Mouse (Mus musculus) megakaryocyte, embryonic 14.5 days (primary cell): ENCODE results near the gene Fbxo28. TPM values are rescaled to one million over a fixed set of nuclear protein-coding genes. Genes with fewer than 3 reads are reported as not detected.

Source experiments
- H3K27me3 ChIP-seq: replicated peaks from 2 replicates; pipeline ENCODE3; 2012; ENCODE audit warnings: inconsistent platforms
- H3K36me3 ChIP-seq: replicated peaks from 2 replicates; pipeline ENCODE3; 2012; ENCODE audit warnings: low read length, inconsistent platforms, mixed read lengths
- H3K4me1 ChIP-seq: 2 replicates; pipeline ENCODE4 v1.6.1; 2012; ENCODE audit warnings: inconsistent platforms
- H3K4me3 ChIP-seq: replicated peaks from 2 replicates; pipeline ENCODE3; 2012; ENCODE audit warnings: moderate library complexity, mild to moderate bottlenecking, inconsistent platforms
- H3K9me3 ChIP-seq: 2 replicates; pipeline ENCODE4 v1.6.1; 2012; ENCODE audit warnings: inconsistent platforms
- FLI1 ChIP-seq: IDR thresholded peaks from 2 replicates; pipeline ENCODE4 v1.6.1; 2012; ENCODE audit warnings: low read length, inconsistent platforms, mixed read lengths
- GATA1 ChIP-seq: IDR thresholded peaks from 3 replicates; pipeline ENCODE4 v1.6.1; 2012; ENCODE audit warnings: mixed read lengths, low read length, inconsistent platforms, borderline replicate concordance
- polyA plus RNA-seq: library from polyadenylated mRNA; stranded (reverse); fragments of >175 nt; gene quantifications from 2 replicates; pipeline ENCODE4 v1.2.3, GENCODE M21; 2012; ENCODE audit warnings: low replicate concordance; ENCODE audit not compliant: insufficient read depth

Gene Fbxo28
- polyA plus RNA-seq, 1 experiment, result 9.9 TPM

DNA sequence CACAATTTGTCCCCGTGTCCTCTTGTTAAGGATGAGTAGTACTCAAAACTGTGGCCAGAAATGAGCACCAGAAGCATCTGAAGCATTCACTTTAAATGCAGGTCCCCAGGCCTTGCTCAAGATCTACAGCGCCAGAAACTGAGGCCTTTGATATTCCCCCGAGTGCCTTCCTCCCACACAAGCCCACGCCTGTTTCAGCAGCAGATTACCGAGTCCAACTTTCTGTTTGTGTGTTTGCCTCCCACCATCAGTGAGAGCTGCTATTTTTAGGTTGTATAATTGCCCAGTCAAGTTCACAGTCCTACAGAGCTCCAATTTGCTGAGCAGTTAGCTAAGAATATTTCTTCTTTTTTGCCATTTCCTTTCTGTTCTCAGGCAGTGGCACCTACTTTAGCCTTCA, 5.1 kb upstream of the Fbxo28 start:
- H3K9me3 ChIP-seq, result peaks cover 16% of the 10 kb centered on the region

DNA sequence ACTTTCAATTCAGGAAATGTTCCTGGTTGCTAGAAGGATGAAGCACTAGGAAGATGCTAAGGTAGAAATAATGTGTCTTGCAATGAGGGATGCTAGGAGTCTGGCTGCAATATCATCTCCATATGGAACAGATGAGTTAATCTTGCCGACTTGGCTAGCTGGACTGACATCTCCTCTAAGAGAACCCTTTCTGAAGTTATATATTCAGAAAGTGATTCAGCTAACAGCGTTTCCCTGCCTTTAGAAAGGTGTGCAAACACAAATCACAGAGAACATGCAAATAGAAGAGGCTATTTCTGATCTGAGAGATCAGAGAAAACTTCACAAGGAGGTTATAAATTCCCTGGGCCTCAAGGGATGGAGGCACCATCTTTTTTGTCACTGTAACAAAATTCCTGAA, 4.4 kb upstream of the Fbxo28 start:
- TF ChIP-seq FLI1 (no peak), GATA1 (no peak)
- Histone ChIP-seq H3K9me3 (peaks cover 16% of the 10 kb centered on the region), H3K4me3 (no peak overlapping the region), H3K4me1 (peaks cover 32% of the 10 kb centered on the region), H3K36me3 (no peaks in the 10 kb centered on the region), H3K27me3 (peaks cover 8% of the 10 kb centered on the region)

More for the DNA sequence above, 5.1 kb upstream of the Fbxo28 start:
- Histone ChIP-seq H3K4me3 (no peak overlapping the region), H3K36me3 (no peaks in the 10 kb centered on the region), H3K27me3 (peaks cover 8% of the 10 kb centered on the region), H3K4me1 (peaks cover 32% of the 10 kb centered on the region)
- TF ChIP-seq GATA1 (no peak), FLI1 (no peak)

DNA sequence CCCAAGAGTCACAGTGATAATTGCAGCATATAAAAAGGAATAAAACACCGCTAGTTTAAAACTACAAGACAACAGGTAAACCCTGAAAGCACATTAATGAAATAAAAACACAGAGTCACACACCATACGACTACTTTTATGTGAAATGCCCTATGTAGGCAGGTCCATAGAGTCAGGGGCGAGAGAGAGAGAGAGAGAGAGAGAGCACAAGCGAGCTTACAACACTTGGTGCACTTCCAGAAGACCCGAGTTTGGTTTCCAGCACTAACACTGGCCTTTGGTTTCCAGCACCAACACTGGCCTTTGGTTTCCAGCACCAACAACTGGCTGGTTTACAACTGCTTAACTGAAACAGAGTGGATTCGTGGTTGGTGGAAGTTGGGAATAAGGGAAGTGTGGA, 564 bp upstream of the Fbxo28 start:
- H3K4me3 ChIP-seq, result peak overlapping the region; percentile 99
- TF ChIP-seq GATA1, result no peak
- TF ChIP-seq FLI1, result no peak

DNA sequence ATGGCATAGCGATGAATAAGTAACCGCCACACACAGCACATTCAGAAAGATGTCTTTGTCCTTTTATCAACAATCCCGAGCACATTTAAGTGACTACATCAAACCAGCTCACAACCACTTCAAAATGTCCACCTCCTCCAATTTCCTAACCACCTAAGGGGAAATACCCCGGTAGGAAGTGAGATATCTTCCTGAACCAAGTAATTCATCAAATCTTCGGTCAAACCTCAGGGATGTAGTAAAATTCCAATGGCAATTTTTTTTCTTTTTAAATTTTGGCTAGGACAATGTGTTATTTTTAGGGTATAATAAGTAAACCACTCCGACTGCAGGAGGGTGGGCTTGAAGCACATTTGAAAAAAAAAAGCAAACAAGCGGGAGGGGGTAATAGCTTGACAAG, 1.1 kb downstream of the Fbxo28 start:
- TF ChIP-seq FLI1 (no peak), GATA1 (no peak)
- Histone ChIP-seq H3K4me1 (peaks cover 53% of the 10 kb centered on the region), H3K4me3 (peak overlapping the region; percentile 99), H3K9me3 (no peaks in the 10 kb centered on the region), H3K27me3 (no peaks in the 10 kb centered on the region), H3K36me3 (peaks cover 7% of the 10 kb centered on the region)

More for the DNA sequence above, 564 bp upstream of the Fbxo28 start:
- peaks cover 48% of the 10 kb centered on the region for H3K4me1 ChIP-seq
- H3K36me3 ChIP-seq, result peaks cover 7% of the 10 kb centered on the region
- no peaks in the 10 kb centered on the region for H3K27me3 ChIP-seq
- no peaks in the 10 kb centered on the region for H3K9me3 ChIP-seq

DNA sequence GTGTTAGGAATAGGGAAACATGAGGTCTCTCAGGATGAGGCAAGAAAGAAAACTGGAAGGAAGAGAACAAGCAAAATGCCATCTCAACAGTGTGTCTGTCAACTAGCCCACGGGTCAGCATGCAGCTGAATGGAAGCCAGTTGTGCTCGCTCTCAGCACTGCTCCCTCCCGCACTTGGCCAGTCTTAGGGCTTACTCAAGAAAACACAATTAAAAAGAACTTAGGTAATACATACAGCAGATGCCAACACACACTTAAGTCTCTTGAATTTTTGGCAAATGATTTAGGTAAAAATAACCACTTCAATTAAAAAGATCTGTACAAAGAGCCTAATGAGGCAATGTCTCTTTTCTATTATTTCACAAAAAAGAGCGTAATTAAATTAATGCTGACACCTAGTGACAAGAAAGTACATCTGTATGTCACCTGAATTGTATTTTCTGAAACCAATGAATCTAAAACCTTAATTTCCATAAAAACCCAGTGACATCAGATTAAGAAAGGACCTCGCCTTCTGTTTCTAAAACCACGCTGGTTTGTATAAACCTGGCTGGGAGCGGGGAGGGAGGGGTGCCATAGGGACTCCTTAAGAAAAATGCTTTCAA, 2.4 kb downstream of the Fbxo28 start:
- no peak for TF ChIP-seq FLI1
- TF ChIP-seq GATA1, result no peak

DNA sequence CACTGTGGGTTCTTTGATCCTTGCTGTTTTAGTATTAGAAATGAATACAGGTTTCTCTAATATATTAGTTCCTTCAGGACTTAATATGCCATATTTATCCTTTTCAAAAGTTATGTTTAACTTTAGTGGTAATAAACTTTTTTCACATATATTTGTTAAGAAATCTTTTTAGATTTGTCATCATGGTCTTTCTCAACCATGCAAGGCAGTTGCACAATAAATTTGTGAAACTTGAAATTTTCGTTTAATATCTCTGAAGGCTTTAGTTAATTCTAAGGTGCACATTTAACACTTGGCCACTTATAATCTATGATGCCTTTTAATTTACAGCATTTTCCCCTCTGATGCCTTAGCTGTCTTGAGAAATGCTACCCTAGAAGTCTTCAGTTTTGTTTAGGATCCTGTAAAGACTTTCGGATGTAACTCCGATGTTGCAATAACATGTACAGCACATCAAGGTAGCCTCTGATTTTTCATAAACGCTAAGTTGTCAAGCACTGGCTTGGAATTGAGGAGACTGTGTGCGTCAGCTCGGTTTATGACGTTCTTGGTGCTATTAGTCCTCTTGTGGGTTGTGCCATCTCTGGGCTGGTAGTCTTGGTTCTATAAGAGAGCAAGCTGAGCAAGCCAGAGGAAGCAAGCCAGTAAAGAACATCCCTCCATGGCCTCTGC, 7.5 kb downstream of the Fbxo28 start:
- Histone ChIP-seq H3K27me3 (no peaks in the 10 kb centered on the region), H3K4me1 (peaks cover 67% of the 10 kb centered on the region), H3K9me3 (no peaks in the 10 kb centered on the region), H3K4me3 (no peak overlapping the region), H3K36me3 (peaks cover 35% of the 10 kb centered on the region)
- no peak for TF ChIP-seq FLI1
- no peak for TF ChIP-seq GATA1

More for the DNA sequence above, 2.4 kb downstream of the Fbxo28 start:
- Histone ChIP-seq H3K27me3 (no peaks in the 10 kb centered on the region), H3K4me3 (no peak overlapping the region), H3K9me3 (no peaks in the 10 kb centered on the region), H3K36me3 (peaks cover 7% of the 10 kb centered on the region), H3K4me1 (peaks cover 64% of the 10 kb centered on the region)

DNA sequence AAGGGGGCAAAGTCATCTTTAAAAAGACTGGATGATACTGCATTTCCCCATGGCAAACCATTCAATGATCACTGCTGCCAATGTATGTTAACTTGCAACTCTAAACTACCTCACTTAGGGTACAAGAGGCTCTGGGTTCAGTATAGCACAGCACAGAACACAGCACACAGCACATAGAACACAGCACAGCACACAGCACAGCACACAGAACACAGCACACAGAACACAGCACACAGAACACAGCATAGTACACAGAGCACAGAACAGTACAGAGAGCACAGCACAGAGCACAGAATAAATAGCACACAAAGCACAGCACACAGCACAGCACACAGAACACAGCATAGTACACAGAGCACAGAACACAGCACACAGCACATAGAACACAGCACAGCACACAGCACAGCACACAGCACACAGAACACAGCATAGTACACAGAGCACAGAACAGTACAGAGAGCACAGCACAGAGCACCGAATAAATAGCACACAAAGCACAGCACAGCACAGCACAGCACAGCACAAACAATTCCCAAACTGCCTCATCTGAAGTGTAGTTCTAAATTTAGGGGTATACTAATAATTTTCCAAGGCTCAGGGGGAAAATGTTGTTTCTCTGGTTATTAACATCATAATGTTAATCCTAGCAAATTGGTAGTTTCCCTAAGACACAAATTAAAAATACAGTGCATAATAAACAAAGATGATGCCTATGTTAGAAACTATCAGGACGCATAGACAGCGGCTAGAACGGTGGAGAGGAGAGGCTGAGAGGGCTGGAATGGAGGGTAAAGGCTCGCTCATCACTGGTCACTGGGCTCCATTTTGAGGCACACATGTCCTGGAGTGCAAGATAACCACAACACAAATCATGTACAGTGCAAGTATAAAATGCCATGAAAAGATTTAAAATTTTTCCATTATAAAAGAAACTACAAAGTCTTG, 9.1 kb downstream of the Fbxo28 start:
- Histone ChIP-seq H3K27me3 (no peaks in the 10 kb centered on the region), H3K4me3 (peak overlapping the region; percentile 50), H3K36me3 (peaks cover 44% of the 10 kb centered on the region), H3K9me3 (no peaks in the 10 kb centered on the region), H3K4me1 (peaks cover 58% of the 10 kb centered on the region)
- TF ChIP-seq GATA1 (no peak), FLI1 (no peak)

DNA sequence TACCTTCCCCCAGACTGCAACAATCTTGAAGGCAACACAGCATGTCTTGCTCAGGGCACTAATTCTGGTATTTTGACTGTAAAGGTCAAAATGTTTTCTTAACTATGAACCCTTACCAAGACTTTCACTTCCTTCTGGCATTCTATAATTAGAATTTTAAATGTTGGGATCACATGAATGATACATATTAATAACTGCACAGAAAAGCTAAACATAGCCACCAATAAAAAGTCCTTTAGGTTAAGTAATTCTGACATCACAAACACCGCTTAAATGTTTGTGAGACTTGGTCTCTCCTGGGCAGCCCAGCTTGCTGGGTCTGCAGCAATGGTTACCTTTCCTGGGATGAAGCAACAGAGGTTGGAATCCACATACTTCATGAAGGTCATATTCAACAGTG, 15.5 kb downstream of the Fbxo28 start:
- no peaks in the 10 kb centered on the region for H3K9me3 ChIP-seq
- H3K4me1 ChIP-seq, result peaks cover 16% of the 10 kb centered on the region
- H3K27me3 ChIP-seq, result no peaks in the 10 kb centered on the region
- peaks cover 90% of the 10 kb centered on the region for H3K36me3 ChIP-seq
- H3K4me3 ChIP-seq, result no peak overlapping the region
- TF ChIP-seq GATA1 (no peak), FLI1 (no peak)

- H3K36me3 ChIP-seq, result peaks cover 96% of the 10 kb centered on the region
- no peak for TF ChIP-seq GATA1
Observed at GRCm38 (mm10) chr1:182324552-182324951, 16.9 kb downstream of the Fbxo28 start.

DNA sequence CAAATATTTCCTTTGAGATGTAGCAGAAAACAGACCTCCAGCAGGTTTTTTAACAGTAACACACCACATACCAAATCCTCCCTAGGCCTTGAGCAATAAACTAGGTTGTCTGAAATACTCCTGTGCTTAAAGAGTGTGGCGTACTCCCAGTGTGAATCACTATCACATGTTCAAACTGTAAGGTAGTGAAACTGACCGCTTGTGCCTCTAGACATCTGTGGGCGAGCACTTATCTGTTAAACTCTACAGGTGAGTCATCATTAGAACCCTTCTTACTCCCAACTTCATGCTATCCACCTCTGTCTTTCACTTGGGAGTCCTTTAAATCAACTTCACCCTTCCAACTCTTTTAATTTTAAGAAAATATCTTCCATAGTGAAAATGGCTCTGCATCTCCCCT, 18.3 kb downstream of the Fbxo28 start:
- Histone ChIP-seq H3K4me1 (peaks cover 23% of the 10 kb centered on the region), H3K9me3 (no peaks in the 10 kb centered on the region), H3K36me3 (peaks cover 99% of the 10 kb centered on the region), H3K27me3 (no peaks in the 10 kb centered on the region), H3K4me3 (no peak overlapping the region)
- no peak for TF ChIP-seq GATA1
- no peak for TF ChIP-seq FLI1

More at GRCm38 (mm10) chr1:182324552-182324951, 16.9 kb downstream of the Fbxo28 start:
- Histone ChIP-seq H3K27me3 (no peaks in the 10 kb centered on the region), H3K4me3 (peak overlapping the region; percentile 46), H3K9me3 (no peaks in the 10 kb centered on the region), H3K4me1 (peaks cover 20% of the 10 kb centered on the region)
